In genomic region chr7:80078792-80079301, GRCm38 (mm10) we compare ENCODE assay signal across 8 mouse cellular contexts. TPM values are rescaled to one million over a fixed set of nuclear protein-coding genes. Genes with fewer than 3 reads are reported as not detected.
A peak's percentile ranks its signal among the peaks of the same experiment; 100 is the strongest.
DNase-seq lines count a peak whose midpoint lies in the region; ATAC-seq and TF ChIP-seq lines count a peak whose summit lies in the region.

No protein-coding gene starts in this region.

- TF ChIP-seq CTCF in cerebellum, adult 2 months (IDR thresholded peaks at IDR 0.05; ENCODE audit: borderline replicate concordance, insufficient read depth, low read depth, low read length): no peak

- H3K36me3 ChIP-seq in hindbrain, embryonic 11.5 days (ENCODE audit: control insufficient read depth, insufficient read depth, low read length): peaks cover 7% of the 10 kb centered on the region

- ATAC-seq in hindbrain, embryonic 11.5 days (ENCODE audit: low FRiP score): no peak
- no peak for ATAC-seq in erythroblast, adult 5-6 weeks (replicated peaks; ENCODE audit: low FRiP score, poor library complexity, severe bottlenecking)

- H3K27me3 ChIP-seq in cerebellum, adult 2 months (ENCODE audit: control insufficient read depth, insufficient read depth, low read length): no peaks in the 10 kb centered on the region
- H3K27me3 ChIP-seq in hindbrain, embryonic 11.5 days (ENCODE audit: control insufficient read depth, insufficient read depth, low read length): no peaks in the 10 kb centered on the region

- H3K9ac ChIP-seq in hindbrain, embryonic 11.5 days (ENCODE audit: low read depth, low read length): no peak overlapping the region; the same call in 1 of the 2 replicates

- peak overlapping the region; percentile 20 for H3K27ac ChIP-seq in cerebellum, adult 2 months (ENCODE audit: insufficient read depth, low read length)
- 0 out of 2 replicates have a peak overlapping the region, but pooled peaks have one; percentile 3 for H3K27ac ChIP-seq in hindbrain, embryonic 11.5 days (ENCODE audit: low read depth, low read length)

- no peak overlapping the region for H3K4me3 ChIP-seq in cerebellum, adult 2 months (replicated peaks; ENCODE audit: insufficient read depth, low read depth, low read length)
- H3K4me3 ChIP-seq in hindbrain, embryonic 11.5 days (ENCODE audit: low read depth, low read length): no peak overlapping the region

- peak; percentile 76 for DNase-seq in Muller cell, postnatal 12 days (ENCODE audit: inconsistent ontology term)
- peak; percentile 89 to 94 for DNase-seq in cerebellum, adult 2 months
- peak; percentile 56 to 81 for DNase-seq in frontal cortex, postnatal 14 days (ENCODE audit: low spot score in 2 of 2)
- no peak for DNase-seq in hindbrain, embryonic 11.5 days (ENCODE audit: low spot score)
- DNase-seq in left cerebral cortex, adult 11 months (ENCODE audit: low spot score): peak; percentile 66
- DNase-seq in lung, postnatal 14 days: peak; percentile 93
- DNase-seq in ovary, postnatal 36 days (ENCODE audit: low spot score): peak; percentile 62

- peaks cover 15% of the 10 kb centered on the region for H3K4me1 ChIP-seq in cerebellum, adult 2 months (ENCODE audit: control insufficient read depth, insufficient read depth, low read length)
- H3K4me1 ChIP-seq in hindbrain, embryonic 11.5 days (replicated peaks; ENCODE audit: control insufficient read depth, insufficient read depth, low read length): peaks cover 17% of the 10 kb centered on the region

- 1% methylated on average over 14 of the region's 14 CpGs for WGBS in cerebellum, adult 2 months
- 52% methylated on average over 14 of the region's 14 CpGs for WGBS in hindbrain, embryonic 11.5 days

- H3K4me2 ChIP-seq in hindbrain, embryonic 11.5 days (replicated peaks; ENCODE audit: low read depth, low read length): no peak overlapping the region

- no peaks in the 10 kb centered on the region for H3K9me3 ChIP-seq in hindbrain, embryonic 11.5 days (ENCODE audit: control insufficient read depth, low read length)

- TF ChIP-seq POLR2A in cerebellum, adult 2 months (IDR thresholded peaks at IDR 0.05; ENCODE audit: borderline replicate concordance, insufficient read depth, low read length): 0 out of 2 replicates have a peak, but pooled peaks have one; percentile 6

RNA-seq across cellular contexts. Expression of gene Idh2, which starts 36.3 kb away (rescaled TPM):
- polyA plus RNA-seq in cerebellum, adult 2 months (2012; rRNA removed): 77.9 and 84.0 TPM in 2 replicates
- polyA plus RNA-seq in hindbrain, embryonic 11.5 days (2014; fragmentation: Nextera tagmentation; extraction: Ambion mirVana): 331 and 352 TPM in 2 replicates
- 20.3 and 31.3 TPM in 2 replicates for total RNA-seq in erythroblast, adult 5-6 weeks (2015; ENCODE audit: low replicate concordance)
- 17.6 and 24.5 TPM in 2 replicates for total RNA-seq in erythroblast, adult 5-6 weeks (2017; ENCODE audit: low replicate concordance)

RNA-seq across cellular contexts. Expression of gene Zfp710, which starts 54.2 kb away (rescaled TPM):
- polyA plus RNA-seq in cerebellum, adult 2 months (2012; rRNA removed): 10.9 and 11.0 TPM in 2 replicates
- 26.4 and 28.4 TPM in 2 replicates for polyA plus RNA-seq in hindbrain, embryonic 11.5 days (2014; fragmentation: Nextera tagmentation; extraction: Ambion mirVana)
- total RNA-seq in erythroblast, adult 5-6 weeks (2015; ENCODE audit: low replicate concordance): 6.9 and 8.8 TPM in 2 replicates
- total RNA-seq in erythroblast, adult 5-6 weeks (2017; ENCODE audit: low replicate concordance): 5.1 and 6.0 TPM in 2 replicates
